Mouse (Mus musculus) C2C12 (cell line): ENCODE data around the gene Scarf2. TPM values are rescaled to one million over a fixed set of nuclear protein-coding genes. Genes with fewer than 3 reads are reported as not detected.

Experiments used
- H3K27me3 ChIP-seq: one replicate; pipeline ENCODE4 v1.6.1; 2011; ENCODE audit not compliant: control insufficient read depth, insufficient read depth, insufficient read length
- H3K36me3 ChIP-seq: one replicate; pipeline ENCODE4 v1.6.1; 2011; ENCODE audit not compliant: control insufficient read depth, insufficient read depth
- H3K4me3 ChIP-seq: one replicate; pipeline ENCODE4 v1.5.1; 2011; ENCODE audit warnings: mild to moderate bottlenecking, control low read depth; ENCODE audit not compliant: poor library complexity, insufficient read depth, severe bottlenecking
- H3K79me2 ChIP-seq: one replicate; pipeline ENCODE4 v1.6.1; 2011; ENCODE audit not compliant: control insufficient read depth, insufficient read depth
- H3K79me3 ChIP-seq: one replicate; pipeline ENCODE4 v1.6.1; 2011; ENCODE audit warnings: low read depth, control low read depth
- H3ac ChIP-seq: one replicate; pipeline ENCODE3; 2011; ENCODE audit warnings: low read depth; ENCODE audit not compliant: control insufficient read depth, insufficient read length
- CEBPB ChIP-seq: IDR thresholded peaks from one replicate; pipeline ENCODE4 v1.6.1; 2011; ENCODE audit warnings: low read depth, mild to moderate bottlenecking, control low read depth, moderate library complexity
- CTCF ChIP-seq: IDR thresholded peaks from one replicate; pipeline ENCODE4 v1.5.1; 2011; ENCODE audit not compliant: control insufficient read depth, insufficient read depth, insufficient read length
- FOSL1 ChIP-seq: IDR thresholded peaks from one replicate; pipeline ENCODE4 v1.8.0; 2011; ENCODE audit warnings: mild to moderate bottlenecking, low read length; ENCODE audit not compliant: poor library complexity, insufficient read depth, severe bottlenecking
- MAX ChIP-seq: IDR thresholded peaks from one replicate; pipeline ENCODE4 v1.6.1; 2011; ENCODE audit warnings: mild to moderate bottlenecking, control low read depth
- MYOD1 ChIP-seq: IDR thresholded peaks from one replicate; pipeline ENCODE4 v1.6.1; 2011; ENCODE audit warnings: low read depth; ENCODE audit not compliant: control insufficient read depth, insufficient read length
- MYOG ChIP-seq: IDR thresholded peaks from one replicate; pipeline ENCODE4 v1.6.1; 2011; ENCODE audit not compliant: control insufficient read depth, insufficient read length; ENCODE audit errors: extremely low read depth
- USF1 ChIP-seq: IDR thresholded peaks from one replicate; pipeline ENCODE4 v1.6.1; 2011; ENCODE audit warnings: low read depth, mild to moderate bottlenecking, control low read depth, moderate library complexity
- polyA plus RNA-seq: library from polyadenylated mRNA; unstranded; fragments of >200 nt; fragmentation: generic; extraction: Trizol; gene quantifications from one replicate; pipeline ENCODE4 v1.2.1, GENCODE M21; 2012; ENCODE audit warnings: missing spikeins

Gene Scarf2
- polyA plus RNA-seq, 1 experiment: 38.5 TPM

- H3K27me3 ChIP-seq: peaks cover 75% of the 10 kb centered on the region
- H3K36me3 ChIP-seq: no peaks in the 10 kb centered on the region
- no peak for TF ChIP-seq FOSL1
- TF ChIP-seq MYOG: no peak
- no peak for TF ChIP-seq MYOD1
- no peaks in the 10 kb centered on the region for H3K79me3 ChIP-seq
- no peak overlapping the region for H3K4me3 ChIP-seq
- no peaks in the 10 kb centered on the region for H3K79me2 ChIP-seq
- no peak overlapping the region for H3ac ChIP-seq
Measured at GRCm38 (mm10) chr16:17830385-17831178, 33.5 kb downstream of the Scarf2 start.

GRCm38 (mm10) chr16:17831781-17832180 lies 34.7 kb downstream of the Scarf2 start:
- Histone ChIP-seq H3K79me3 (no peaks in the 10 kb centered on the region), H3ac (peak overlapping the region; percentile 18), H3K36me3 (no peaks in the 10 kb centered on the region), H3K27me3 (peaks cover 83% of the 10 kb centered on the region), H3K4me3 (no peak overlapping the region), H3K79me2 (no peaks in the 10 kb centered on the region)
- TF ChIP-seq CEBPB (no peak), CTCF (no peak), FOSL1 (no peak), MAX (no peak), USF1 (no peak), MYOD1 (no peak), MYOG (no peak)

DNA sequence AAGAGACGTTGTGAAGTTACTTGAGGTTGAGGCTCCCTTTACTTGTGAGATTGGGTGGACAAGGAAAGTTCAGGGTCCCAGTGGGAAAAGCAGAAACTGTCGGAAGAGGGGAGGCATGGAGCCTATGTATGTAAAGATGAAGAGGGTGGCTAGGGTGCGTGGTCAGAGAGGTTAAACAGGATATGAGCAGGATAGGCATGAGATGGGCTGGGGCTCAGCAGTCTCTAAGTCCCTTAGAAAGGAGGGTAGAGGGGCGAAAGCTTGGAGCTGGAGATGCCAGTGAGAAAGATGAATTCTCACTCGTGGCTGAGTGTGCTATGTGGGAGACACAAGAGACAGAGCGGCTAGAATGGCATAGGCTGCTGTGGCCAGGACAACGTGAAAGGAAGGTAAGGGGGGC lies 35.7 kb downstream of the Scarf2 start, which contains the start of gene B830017H08Rik:
Gene B830017H08Rik (plus strand): TSS at position 301 of the 400 bp plus-strand sequence.
- H3K79me3 ChIP-seq: no peaks in the 10 kb centered on the region
- H3K4me3 ChIP-seq: no peak within 1 kb of the TSS
- H3ac ChIP-seq: peak within 1 kb of the TSS; percentile 55
- peaks cover 79% of the 10 kb centered on the region for H3K27me3 ChIP-seq
- no peaks in the 10 kb centered on the region for H3K36me3 ChIP-seq
- no peaks in the 10 kb centered on the region for H3K79me2 ChIP-seq
- TF ChIP-seq CTCF (no peak), MYOD1 (no peak), FOSL1 (no peak)

DNA sequence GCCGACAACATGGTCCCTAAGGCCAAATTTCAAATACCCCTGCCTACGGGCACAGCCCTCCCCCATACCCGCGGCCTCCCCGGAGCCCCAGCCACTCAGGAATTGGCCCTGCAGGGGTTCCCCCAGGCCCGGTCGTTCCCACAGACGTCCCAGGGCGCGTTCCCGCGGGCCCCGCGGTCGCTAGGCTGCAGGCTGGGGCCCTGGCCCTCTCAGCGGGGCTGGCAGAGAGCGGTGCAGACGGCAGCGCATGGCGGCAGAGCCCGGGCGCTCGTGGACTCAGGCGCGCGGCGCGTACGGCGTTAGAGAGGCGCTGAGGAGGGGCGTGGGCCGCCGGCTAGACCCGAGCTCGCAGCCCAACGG lies 36.2 kb downstream of the Scarf2 start:
- Histone ChIP-seq H3ac (peak overlapping the region; percentile 55), H3K79me2 (no peaks in the 10 kb centered on the region), H3K36me3 (no peaks in the 10 kb centered on the region), H3K4me3 (no peak overlapping the region), H3K79me3 (no peaks in the 10 kb centered on the region), H3K27me3 (peaks cover 79% of the 10 kb centered on the region)
- TF ChIP-seq FOSL1 (no peak), USF1 (no peak), CTCF (no peak), MAX (no peak), CEBPB (no peak), MYOD1 (no peak), MYOG (no peak)

DNA sequence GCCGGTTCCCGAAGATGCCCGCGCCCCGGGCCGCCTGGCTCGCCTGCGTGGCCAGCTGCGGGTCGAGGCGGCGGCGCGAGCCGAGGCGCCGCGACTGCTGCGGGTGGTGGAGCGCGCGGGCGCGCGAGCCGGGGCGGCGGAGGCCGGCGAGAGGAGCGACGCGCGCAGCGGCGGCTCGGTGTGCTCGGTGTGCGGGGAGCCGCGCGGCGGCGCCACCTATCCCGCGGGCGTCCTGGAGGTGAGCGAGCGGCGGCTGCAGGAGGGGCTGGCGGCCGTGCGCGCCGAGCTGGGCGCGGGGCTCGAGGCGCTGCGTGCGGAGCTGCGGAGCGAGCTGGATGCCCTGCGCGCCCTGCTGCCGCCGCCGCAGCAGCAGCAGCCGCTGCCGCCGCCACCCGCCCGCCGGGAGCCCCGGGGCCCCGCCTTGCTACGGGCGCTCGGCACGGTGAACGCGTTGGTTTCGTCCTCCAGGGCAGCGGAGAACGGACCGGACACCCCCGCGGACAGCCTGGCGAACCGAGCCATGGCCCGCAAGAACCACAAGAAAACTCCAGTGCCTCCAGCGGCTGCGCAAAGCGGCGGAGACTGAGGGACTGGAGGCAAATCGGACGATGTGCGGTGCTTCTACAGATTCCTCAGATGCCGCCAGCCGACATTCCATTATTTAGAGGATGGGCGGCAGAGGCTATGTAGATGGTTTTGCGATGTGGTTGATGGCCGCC lies 36.8 kb downstream of the Scarf2 start:
- Histone ChIP-seq H3ac (peak overlapping the region; percentile 55), H3K27me3 (peaks cover 74% of the 10 kb centered on the region), H3K36me3 (no peaks in the 10 kb centered on the region), H3K4me3 (no peak overlapping the region), H3K79me3 (no peaks in the 10 kb centered on the region), H3K79me2 (no peaks in the 10 kb centered on the region)
- TF ChIP-seq MYOD1 (no peak), CTCF (no peak), CEBPB (no peak), MYOG (no peak), FOSL1 (no peak), MAX (no peak), USF1 (no peak)

GRCm38 (mm10) chr16:17834543-17834942 lies 37.5 kb downstream of the Scarf2 start:
- H3K27me3 ChIP-seq: peaks cover 72% of the 10 kb centered on the region
- TF ChIP-seq MYOD1 (no peak), USF1 (no peak), CTCF (no peak), CEBPB (no peak), FOSL1 (no peak), MYOG (no peak), MAX (no peak)
- H3ac ChIP-seq: no peak overlapping the region
- H3K36me3 ChIP-seq: no peaks in the 10 kb centered on the region
- H3K79me2 ChIP-seq: no peaks in the 10 kb centered on the region
- no peaks in the 10 kb centered on the region for H3K79me3 ChIP-seq
- no peak overlapping the region for H3K4me3 ChIP-seq
